Mouse (Mus musculus) limb, embryonic 14.5 days (tissue): ENCODE data around the gene Fam43b. TPM values are rescaled to one million over a fixed set of nuclear protein-coding genes. Genes with fewer than 3 reads are reported as not detected.

Experiments used
- ATAC-seq: fragments of 200-750 bp; cut with Nextera tagmentation; 2 replicates; pipeline ENCODE4 v1.8.0; 2017; ENCODE audit warnings: low read depth, moderate number of reproducible peaks, moderate TSS enrichment; ENCODE audit not compliant: low FRiP score
- DNase-seq: peaks from one replicate; pipeline ENCODE4 v3.0.0-alpha.2; 2015; ENCODE audit warnings: low spot score
- H3K27ac ChIP-seq: fragments of 300-500 bp; sonication (generic); replicated peaks from 2 replicates; pipeline ENCODE4 v1.5.1; 2014; ENCODE audit warnings: low read depth, mild to moderate bottlenecking, low read length, moderate library complexity, mixed read lengths
- H3K27me3 ChIP-seq: fragments of 300-500 bp; sonication (generic); 2 replicates; pipeline ENCODE4 v1.6.1; 2014; ENCODE audit warnings: low read length, mixed read lengths; ENCODE audit not compliant: control insufficient read depth, insufficient read depth
- H3K36me3 ChIP-seq: fragments of 300-500 bp; sonication (generic); 2 replicates; pipeline ENCODE4 v1.6.1; 2014; ENCODE audit warnings: mild to moderate bottlenecking, low read length, moderate library complexity, mixed read lengths; ENCODE audit not compliant: control insufficient read depth, insufficient read depth
- H3K4me1 ChIP-seq: fragments of 300-500 bp; sonication (generic); 2 replicates; pipeline ENCODE4 v1.6.1; 2014; ENCODE audit warnings: antibody characterized with exemption, low read length, mixed read lengths; ENCODE audit not compliant: control insufficient read depth, insufficient read depth
- H3K4me2 ChIP-seq: fragments of 300-500 bp; sonication (generic); replicated peaks from 2 replicates; pipeline ENCODE4 v1.6.1; 2014; ENCODE audit warnings: low read depth, mild to moderate bottlenecking, low read length, moderate library complexity; ENCODE audit not compliant: severe bottlenecking
- H3K4me3 ChIP-seq: fragments of 300-500 bp; sonication (generic); replicated peaks from 2 replicates; pipeline ENCODE4 v1.5.1; 2014; ENCODE audit warnings: low read length
- H3K9ac ChIP-seq: fragments of 300-500 bp; sonication (generic); 2 replicates; pipeline ENCODE4 v1.6.1; 2014; ENCODE audit warnings: mild to moderate bottlenecking, low read depth, low read length, moderate library complexity; ENCODE audit not compliant: severe bottlenecking
- H3K9me3 ChIP-seq: fragments of 300-500 bp; sonication (generic); 2 replicates; pipeline ENCODE4 v1.6.1; 2016; ENCODE audit warnings: low read length; ENCODE audit not compliant: control insufficient read depth
- POLR2A ChIP-seq: fragments of 200-500 bp; IDR thresholded peaks from 2 replicates; pipeline ENCODE4 v1.8.0; 2012; ENCODE audit warnings: inconsistent platforms, mild to moderate bottlenecking, moderate library complexity, borderline replicate concordance; ENCODE audit not compliant: insufficient read depth, insufficient read length; ENCODE audit errors: extremely low read depth
- WGBS: fragments of 180-500 bp; shearing (Covaris S2); extraction: QIAGEN DNeasy Blood & Tissue Kit; methylation state at CpG from one replicate; pipeline ENCODE4 v1.1.7; 2014; 5-methylcytosine and 5-hydroxymethylcytosine counted together
- polyA plus RNA-seq, 2 experiments: library from polyadenylated mRNA; depleted of rRNA in 1 of 2; stranded (reverse) in 1 of 2; unstranded in 1 of 2; fragments of >200 nt; fragmentation: Nextera tagmentation in 1 of 2; extraction: Ambion mirVana in 1 of 2; gene quantifications; 2 replicates each; pipeline versions ENCODE4 v1.2.1 to v1.2.3; 2012 to 2014

Fam43b gene
- polyA plus RNA-seq, 2 experiments, result 0.07 TPM; not detected in 1

DNA sequence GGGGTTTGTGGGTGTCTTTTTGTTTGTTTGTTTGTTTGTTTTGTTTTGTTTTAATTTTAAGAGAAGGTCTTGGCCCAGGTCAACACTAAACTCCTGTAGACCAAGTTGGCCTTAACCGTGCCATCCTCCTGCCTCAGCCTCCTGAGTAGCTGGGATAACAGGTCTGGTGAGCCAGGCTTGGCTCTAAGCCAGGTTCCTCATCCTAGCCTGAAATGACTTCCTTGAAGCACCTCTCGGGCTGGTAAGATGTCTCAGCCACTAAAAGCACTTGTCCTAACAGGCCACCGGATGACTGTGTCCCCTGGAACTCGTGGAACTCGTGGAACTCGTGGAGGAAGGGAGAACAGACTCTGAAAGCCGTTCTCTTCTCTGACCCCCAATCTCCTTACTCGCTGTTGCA lies 40.2 kb downstream of the Fam43b start:
- Histone ChIP-seq H3K4me2 (no peak overlapping the region), H3K9me3 (no peaks in the 10 kb centered on the region; the same call in 1 of the 2 replicates), H3K36me3 (no peaks in the 10 kb centered on the region), H3K27ac (no peak overlapping the region), H3K9ac (no peak overlapping the region), H3K4me3 (no peak overlapping the region), H3K4me1 (no peaks in the 10 kb centered on the region), H3K27me3 (no peaks in the 10 kb centered on the region; the same call in 1 of the 2 replicates)
- no peak for DNase-seq
- TF ChIP-seq POLR2A, result no peak
- ATAC-seq, result no peak
- WGBS, result 86% methylated on average over 8 of the region's 8 CpGs

GRCm38 (mm10) chr4:138355496-138355895 lies 40.8 kb downstream of the Fam43b start:
- Histone ChIP-seq H3K4me1 (no peaks in the 10 kb centered on the region), H3K36me3 (no peaks in the 10 kb centered on the region), H3K9ac (no peak overlapping the region), H3K27ac (no peak overlapping the region), H3K9me3 (no peaks in the 10 kb centered on the region; the same call in 1 of the 2 replicates), H3K4me2 (no peak overlapping the region), H3K4me3 (no peak overlapping the region), H3K27me3 (no peaks in the 10 kb centered on the region)
- DNase-seq, result no peak
- 95% methylated on average over 2 of the region's 2 CpGs for WGBS
- no peak for TF ChIP-seq POLR2A
- ATAC-seq, result no peak

DNA sequence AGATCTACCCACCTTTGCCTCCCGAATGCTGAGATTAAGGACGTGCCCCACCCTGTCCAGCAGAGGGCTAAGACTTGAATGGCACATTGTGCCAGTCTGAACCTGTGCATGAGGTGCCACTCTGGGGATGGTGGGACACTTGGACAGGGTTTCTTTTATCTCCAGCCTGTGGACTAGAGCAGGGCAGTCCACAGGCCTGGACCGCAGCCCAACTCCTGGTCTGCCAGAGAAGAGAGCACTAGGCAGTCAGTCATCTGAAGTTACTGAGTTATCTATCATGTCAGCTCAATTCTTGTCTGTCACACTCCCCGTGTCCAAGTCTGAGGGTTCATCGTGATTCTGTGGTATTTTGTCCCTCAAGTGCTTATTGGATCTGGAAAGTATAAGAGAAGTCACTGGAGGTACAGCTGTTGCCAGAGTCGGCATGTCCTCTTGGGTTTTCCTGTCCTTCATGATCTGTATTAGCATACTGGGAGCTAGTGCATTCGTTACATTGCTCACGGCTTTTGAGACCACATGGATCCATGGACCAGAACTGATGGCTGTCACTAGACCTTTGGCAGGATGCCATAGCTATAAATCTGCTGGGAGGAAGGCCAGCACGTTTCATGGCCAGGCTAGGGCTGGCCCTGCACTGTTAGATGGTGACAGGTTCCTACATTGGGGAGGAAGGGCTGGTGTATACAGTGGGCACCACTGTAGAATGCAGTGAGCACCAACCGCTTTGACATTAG lies 42.7 kb downstream of the Fam43b start:
- Histone ChIP-seq H3K9me3 (no peaks in the 10 kb centered on the region; the same call in 1 of the 2 replicates), H3K4me2 (no peak overlapping the region), H3K27me3 (no peaks in the 10 kb centered on the region), H3K9ac (no peak overlapping the region), H3K36me3 (no peaks in the 10 kb centered on the region), H3K27ac (no peak overlapping the region), H3K4me3 (no peak overlapping the region), H3K4me1 (no peaks in the 10 kb centered on the region)
- DNase-seq (no peak), ATAC-seq (no peak)
- TF ChIP-seq POLR2A, result no peak
- WGBS, result 72% methylated on average over 10 of the region's 10 CpGs

DNA sequence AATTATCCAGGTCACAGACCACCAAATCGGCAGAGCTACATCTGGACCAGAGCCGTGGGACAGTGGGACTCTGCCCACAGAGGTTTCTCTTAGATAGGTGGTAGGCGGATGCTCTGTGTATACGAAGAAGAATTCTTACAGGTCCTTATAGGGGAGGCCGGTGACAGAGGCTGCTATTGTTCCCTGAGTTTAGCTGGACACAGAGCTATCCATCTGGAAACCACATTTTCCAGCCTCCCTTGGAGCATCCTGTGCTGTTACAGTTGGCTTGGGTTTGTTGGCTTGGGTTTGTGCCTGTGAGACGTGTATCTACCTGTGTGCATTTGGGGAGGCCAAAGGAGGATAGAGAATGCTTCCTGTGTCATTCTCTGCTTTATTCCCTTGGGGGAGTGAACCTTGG lies 43.6 kb downstream of the Fam43b start:
- H3K9ac ChIP-seq, result no peak overlapping the region
- H3K36me3 ChIP-seq, result no peaks in the 10 kb centered on the region
- 83% methylated on average over 6 of the region's 6 CpGs for WGBS
- no peak for TF ChIP-seq POLR2A
- H3K27me3 ChIP-seq, result no peaks in the 10 kb centered on the region
- no peaks in the 10 kb centered on the region; the same call in 1 of the 2 replicates for H3K9me3 ChIP-seq
- no peak overlapping the region for H3K27ac ChIP-seq
- no peak overlapping the region for H3K4me2 ChIP-seq
- H3K4me1 ChIP-seq, result no peaks in the 10 kb centered on the region
- no peak overlapping the region for H3K4me3 ChIP-seq
- DNase-seq (no peak), ATAC-seq (no peak)

- Histone ChIP-seq H3K4me3 (no peak overlapping the region), H3K36me3 (no peaks in the 10 kb centered on the region), H3K4me1 (no peaks in the 10 kb centered on the region), H3K9me3 (no peaks in the 10 kb centered on the region; the same call in 1 of the 2 replicates), H3K27ac (no peak overlapping the region), H3K4me2 (no peak overlapping the region), H3K9ac (no peak overlapping the region), H3K27me3 (no peaks in the 10 kb centered on the region)
- WGBS, result 86% methylated on average over 5 of the region's 5 CpGs
- ATAC-seq (no peak), DNase-seq (no peak)
- no peak for TF ChIP-seq POLR2A
Measured at GRCm38 (mm10) chr4:138351821-138352220, 44.5 kb downstream of the Fam43b start.

GRCm38 (mm10) chr4:138348716-138349115 lies 47.6 kb downstream of the Fam43b start:
- ATAC-seq (no peak), DNase-seq (no peak)
- H3K27me3 ChIP-seq, result no peaks in the 10 kb centered on the region
- H3K27ac ChIP-seq, result no peak overlapping the region
- H3K4me1 ChIP-seq, result peaks cover under 1% of the 10 kb centered on the region; the same call in 1 of the 2 replicates
- TF ChIP-seq POLR2A, result no peak
- H3K4me2 ChIP-seq, result no peak overlapping the region
- no peaks in the 10 kb centered on the region; the same call in 1 of the 2 replicates for H3K9me3 ChIP-seq
- no peak overlapping the region for H3K9ac ChIP-seq
- H3K36me3 ChIP-seq, result no peaks in the 10 kb centered on the region
- 77% methylated on average over 7 of the region's 7 CpGs for WGBS
- no peak overlapping the region for H3K4me3 ChIP-seq
